Mouse (Mus musculus) cortical plate, adult 2 months (tissue): ENCODE data around the gene Nin.

Source experiments
- CTCF ChIP-seq: fragments of 200-500 bp; IDR thresholded peaks from 2 replicates; pipeline ENCODE4 v1.5.1; 2011; ENCODE audit warnings: mild to moderate bottlenecking, control low read depth, low read length; ENCODE audit not compliant: insufficient read depth; ENCODE audit errors: extremely low read depth
- POLR2A ChIP-seq: fragments of 200-500 bp; IDR thresholded peaks from 2 replicates; pipeline ENCODE4 v1.6.1; 2011; ENCODE audit warnings: mild to moderate bottlenecking, low read length, control low read depth; ENCODE audit not compliant: insufficient read depth; ENCODE audit errors: extremely low read depth

GRCm38 (mm10) chr12:69966071-69966470 lies 147.4 kb downstream of the Nin start:
- TF ChIP-seq CTCF (no peak), POLR2A (no peak)
